Mouse (Mus musculus) limb, embryonic 14.5 days (tissue): ENCODE data around the gene Plxdc2. TPM values are rescaled to one million over a fixed set of nuclear protein-coding genes. Genes with fewer than 3 reads are reported as not detected.
"Not testable (repeated sequence)": the region's sequence is repeated elsewhere in the genome, so short reads cannot be mapped to it uniquely, and the experiment has no call there.

ENCODE experiments used
- ATAC-seq: fragments of 200-750 bp; cut with Nextera tagmentation; 2 replicates; pipeline ENCODE4 v1.8.0; 2017; ENCODE audit warnings: low read depth, moderate number of reproducible peaks, moderate TSS enrichment; ENCODE audit not compliant: low FRiP score
- DNase-seq: peaks from one replicate; pipeline ENCODE4 v3.0.0-alpha.2; 2015; ENCODE audit warnings: low spot score
- H3K27ac ChIP-seq: fragments of 300-500 bp; sonication (generic); replicated peaks from 2 replicates; pipeline ENCODE4 v1.5.1; 2014; ENCODE audit warnings: low read depth, mild to moderate bottlenecking, low read length, moderate library complexity, mixed read lengths
- H3K27me3 ChIP-seq: fragments of 300-500 bp; sonication (generic); 2 replicates; pipeline ENCODE4 v1.6.1; 2014; ENCODE audit warnings: low read length, mixed read lengths; ENCODE audit not compliant: control insufficient read depth, insufficient read depth
- H3K36me3 ChIP-seq: fragments of 300-500 bp; sonication (generic); 2 replicates; pipeline ENCODE4 v1.6.1; 2014; ENCODE audit warnings: mild to moderate bottlenecking, low read length, moderate library complexity, mixed read lengths; ENCODE audit not compliant: control insufficient read depth, insufficient read depth
- H3K4me1 ChIP-seq: fragments of 300-500 bp; sonication (generic); 2 replicates; pipeline ENCODE4 v1.6.1; 2014; ENCODE audit warnings: antibody characterized with exemption, low read length, mixed read lengths; ENCODE audit not compliant: control insufficient read depth, insufficient read depth
- H3K4me2 ChIP-seq: fragments of 300-500 bp; sonication (generic); replicated peaks from 2 replicates; pipeline ENCODE4 v1.6.1; 2014; ENCODE audit warnings: low read depth, mild to moderate bottlenecking, low read length, moderate library complexity; ENCODE audit not compliant: severe bottlenecking
- H3K4me3 ChIP-seq: fragments of 300-500 bp; sonication (generic); replicated peaks from 2 replicates; pipeline ENCODE4 v1.5.1; 2014; ENCODE audit warnings: low read length
- H3K9ac ChIP-seq: fragments of 300-500 bp; sonication (generic); 2 replicates; pipeline ENCODE4 v1.6.1; 2014; ENCODE audit warnings: mild to moderate bottlenecking, low read depth, low read length, moderate library complexity; ENCODE audit not compliant: severe bottlenecking
- H3K9me3 ChIP-seq: fragments of 300-500 bp; sonication (generic); 2 replicates; pipeline ENCODE4 v1.6.1; 2016; ENCODE audit warnings: low read length; ENCODE audit not compliant: control insufficient read depth
- POLR2A ChIP-seq: fragments of 200-500 bp; IDR thresholded peaks from 2 replicates; pipeline ENCODE4 v1.8.0; 2012; ENCODE audit warnings: inconsistent platforms, mild to moderate bottlenecking, moderate library complexity, borderline replicate concordance; ENCODE audit not compliant: insufficient read depth, insufficient read length; ENCODE audit errors: extremely low read depth
- WGBS: fragments of 180-500 bp; shearing (Covaris S2); extraction: QIAGEN DNeasy Blood & Tissue Kit; methylation state at CpG from one replicate; pipeline ENCODE4 v1.1.7; 2014; 5-methylcytosine and 5-hydroxymethylcytosine counted together
- polyA plus RNA-seq, 2 experiments: library from polyadenylated mRNA; depleted of rRNA in 1 of 2; stranded (reverse) in 1 of 2; unstranded in 1 of 2; fragments of >200 nt; fragmentation: Nextera tagmentation in 1 of 2; extraction: Ambion mirVana in 1 of 2; gene quantifications; 2 replicates each; pipeline versions ENCODE4 v1.2.1 to v1.2.3; 2012 to 2014

Plxdc2 gene
- polyA plus RNA-seq, 2 experiments, result 18.2 to 46.3 TPM

DNA sequence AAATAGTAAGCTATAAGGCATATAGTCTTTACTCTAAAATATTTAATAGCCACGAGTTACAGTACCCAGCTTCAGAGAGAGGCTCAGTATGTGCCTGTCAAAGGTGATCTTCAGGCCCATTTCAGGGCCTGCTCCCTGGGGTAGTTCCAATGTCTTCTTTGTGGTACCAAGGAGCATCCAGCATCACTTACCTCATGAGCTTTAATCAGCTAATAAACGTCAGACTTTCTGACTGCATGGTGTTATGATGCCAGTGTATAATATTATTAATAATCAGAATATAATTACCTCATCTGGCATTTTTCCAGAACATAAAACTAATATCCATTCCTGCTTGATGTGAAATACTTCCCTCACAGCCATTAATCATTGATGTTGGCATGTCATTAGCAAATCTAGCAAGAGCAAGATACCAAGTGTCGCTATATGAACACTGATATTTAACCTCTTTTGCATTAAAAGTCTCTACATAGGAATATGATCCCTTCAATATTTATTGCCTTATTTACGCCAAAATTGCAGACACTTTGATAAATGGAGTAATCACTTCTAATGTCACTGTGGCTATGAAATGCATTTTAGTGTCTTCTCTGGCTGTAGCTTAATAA, 393.3 kb downstream of the Plxdc2 start:
- no peak for ATAC-seq
- no peaks in the 10 kb centered on the region for H3K27me3 ChIP-seq

GRCm38 (mm10) chr2:16757158-16757557, 401.1 kb downstream of the Plxdc2 start:
- ATAC-seq, result no peak
- H3K27me3 ChIP-seq, result no peaks in the 10 kb centered on the region
- 70% methylated on average over 2 of the region's 2 CpGs for WGBS
- H3K36me3 ChIP-seq, result no peaks in the 10 kb centered on the region
- H3K4me3 ChIP-seq, result no peak overlapping the region
- H3K4me2 ChIP-seq, result no peak overlapping the region
- no peak for TF ChIP-seq POLR2A
- no peak overlapping the region for H3K9ac ChIP-seq
- H3K27ac ChIP-seq, result no peak overlapping the region
- no peaks in the 10 kb centered on the region for H3K9me3 ChIP-seq
- DNase-seq, result no peak
- no peaks in the 10 kb centered on the region for H3K4me1 ChIP-seq

More for the DNA sequence above, 393.3 kb downstream of the Plxdc2 start:
- H3K4me3 ChIP-seq, result no peak overlapping the region
- no peak for TF ChIP-seq POLR2A
- no peaks in the 10 kb centered on the region for H3K36me3 ChIP-seq
- H3K4me2 ChIP-seq, result no peak overlapping the region
- no peak overlapping the region for H3K27ac ChIP-seq
- DNase-seq, result no peak
- no peaks in the 10 kb centered on the region for H3K9me3 ChIP-seq
- H3K9ac ChIP-seq, result no peak overlapping the region
- 76% methylated on average over 4 of the region's 4 CpGs for WGBS
- H3K4me1 ChIP-seq, result no peaks in the 10 kb centered on the region

DNA sequence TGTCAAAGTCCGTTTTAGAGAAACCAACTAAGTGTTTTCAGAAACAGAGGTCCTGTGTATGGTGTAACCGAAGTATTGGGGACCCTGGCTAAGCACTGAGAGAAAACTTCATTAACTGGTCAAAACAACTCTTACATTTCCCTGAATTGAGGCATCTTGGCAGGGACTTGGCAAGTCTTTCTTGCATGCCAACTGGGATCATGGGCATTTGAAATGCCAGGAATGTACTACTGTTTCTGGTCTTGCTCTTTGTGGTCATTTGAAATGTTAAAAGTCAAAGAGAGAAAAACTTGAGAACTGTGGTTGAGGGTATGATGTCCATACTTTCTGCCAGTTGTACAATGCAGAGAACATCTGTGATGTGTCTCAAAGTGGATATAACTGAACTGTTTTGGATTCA, 403.7 kb downstream of the Plxdc2 start:
- H3K27me3 ChIP-seq, result no peaks in the 10 kb centered on the region
- H3K4me3 ChIP-seq, result no peak overlapping the region
- no peaks in the 10 kb centered on the region for H3K36me3 ChIP-seq
- no peak for DNase-seq
- no peak for TF ChIP-seq POLR2A
- H3K9me3 ChIP-seq, result no peaks in the 10 kb centered on the region
- no peak overlapping the region for H3K27ac ChIP-seq
- H3K4me1 ChIP-seq, result no peaks in the 10 kb centered on the region
- no peak overlapping the region for H3K4me2 ChIP-seq
- H3K9ac ChIP-seq, result no peak overlapping the region
- WGBS, result 97% methylated on average over 2 of the region's 2 CpGs
- no peak for ATAC-seq

GRCm38 (mm10) chr2:16769149-16769548, 413.0 kb downstream of the Plxdc2 start:
- not testable (repeated sequence) for ATAC-seq, H3K36me3 ChIP-seq, DNase-seq, H3K27me3 ChIP-seq, H3K4me1 ChIP-seq, H3K9ac ChIP-seq, H3K4me3 ChIP-seq, H3K9me3 ChIP-seq, H3K27ac ChIP-seq, H3K4me2 ChIP-seq
- WGBS, result 89% methylated on average over 5 of the region's 7 CpGs

- no peak overlapping the region for H3K4me2 ChIP-seq
- DNase-seq (peak; percentile 68), ATAC-seq (peak; percentile 85)
- H3K9ac ChIP-seq, result no peak overlapping the region
- no peaks in the 10 kb centered on the region for H3K9me3 ChIP-seq
- no peak overlapping the region for H3K27ac ChIP-seq
- 0 out of 2 replicates have a peak, but pooled peaks cover 2% of the 10 kb centered on the region for H3K4me1 ChIP-seq
- H3K4me3 ChIP-seq, result no peak overlapping the region
- TF ChIP-seq POLR2A, result no peak
- 9% methylated on average over 1 of the region's 1 CpGs for WGBS
- H3K27me3 ChIP-seq, result no peaks in the 10 kb centered on the region
- no peaks in the 10 kb centered on the region for H3K36me3 ChIP-seq
Measured at GRCm38 (mm10) chr2:16773398-16774113, 417.5 kb downstream of the Plxdc2 start.

- H3K9me3 ChIP-seq, result no peaks in the 10 kb centered on the region
- no peak for TF ChIP-seq POLR2A
- no peaks in the 10 kb centered on the region for H3K36me3 ChIP-seq
- H3K9ac ChIP-seq, result no peak overlapping the region
- H3K4me1 ChIP-seq, result 0 out of 2 replicates have a peak, but pooled peaks cover 2% of the 10 kb centered on the region
- no peaks in the 10 kb centered on the region for H3K27me3 ChIP-seq
- ATAC-seq, result peak; percentile 24; the same call in 1 of the 2 replicates
- no peak overlapping the region for H3K27ac ChIP-seq
- H3K4me2 ChIP-seq, result no peak overlapping the region
- no peak for DNase-seq
- H3K4me3 ChIP-seq, result no peak overlapping the region
- WGBS, result 19% methylated on average over 3 of the region's 3 CpGs
Measured at GRCm38 (mm10) chr2:16774114-16774433, 418.0 kb downstream of the Plxdc2 start.
